Mouse (Mus musculus): ENCODE measurements around the gene Vstm2l. TPM values are rescaled to one million over a fixed set of nuclear protein-coding genes. Genes with fewer than 3 reads are reported as not detected.

Vstm2l gene
- polyA plus RNA-seq, 1 experiment from 2014 or later = not detected

DNA sequence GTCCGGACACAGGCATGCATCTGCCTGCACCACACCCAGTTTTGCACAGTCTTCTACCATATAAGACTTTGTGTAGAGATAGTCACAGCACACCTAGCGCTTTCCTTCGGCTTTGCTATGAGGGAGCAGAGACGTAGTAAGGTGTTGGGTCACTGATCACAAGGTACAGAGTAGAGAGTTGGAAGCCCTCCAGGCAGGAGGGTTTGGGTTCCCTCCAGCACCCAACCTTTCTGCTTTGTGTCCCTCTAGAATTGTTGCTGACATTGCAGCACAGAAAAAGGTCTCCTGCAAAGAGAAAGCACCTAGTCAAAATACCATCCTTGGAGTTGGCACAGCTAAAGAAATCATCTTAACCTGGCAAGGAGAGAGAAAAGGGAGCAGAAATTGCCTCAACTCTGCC lies 78.0 kb downstream of the Vstm2l start:
- H3K36me3 ChIP-seq = peaks cover 64% of the 10 kb centered on the region
- no peak overlapping the region for H3K9ac ChIP-seq
- H3K27me3 ChIP-seq (replicated peaks) = no peaks in the 10 kb centered on the region
- peaks cover 22% of the 10 kb centered on the region for H3K4me1 ChIP-seq (replicated peaks)
- ATAC-seq (ENCODE audit: insufficient number of reproducible peaks, low FRiP score) = no peak
- no peak overlapping the region for H3K4me2 ChIP-seq
- H3K27ac ChIP-seq (ENCODE audit: poor library complexity, severe bottlenecking) = no peak overlapping the region
- no peak overlapping the region for H3K4me3 ChIP-seq
- no peaks in the 10 kb centered on the region for H3K9me3 ChIP-seq (replicated peaks)
- WGBS = 89% methylated on average over 4 of the region's 4 CpGs

Other genes starting within 250 kb of the Vstm2l start
- gene Ctnnbl1, start 177.3 kb upstream of the Vstm2l start, polyA plus RNA-seq (2016; fragmentation: Nextera tagmentation; extraction: Ambion mirVana) = 33.0 and 34.4 TPM in 2 replicates
- gene Tti1, start 113.8 kb downstream of the Vstm2l start, polyA plus RNA-seq (2016; fragmentation: Nextera tagmentation; extraction: Ambion mirVana) = 28.1 and 30.3 TPM in 2 replicates
- gene Rprd1b, start 113.8 kb downstream of the Vstm2l start, polyA plus RNA-seq (2016; fragmentation: Nextera tagmentation; extraction: Ambion mirVana) = 32.4 and 36.8 TPM in 2 replicates
- gene Tgm2, start 231.8 kb downstream of the Vstm2l start, polyA plus RNA-seq (2016; fragmentation: Nextera tagmentation; extraction: Ambion mirVana) = 227 and 231 TPM in 2 replicates

Data from heart, embryonic 12.5 days (tissue).